Mouse (Mus musculus) limb, embryonic 11.5 days (tissue): ENCODE data around the gene Bud13. TPM values are rescaled to one million over a fixed set of nuclear protein-coding genes. Genes with fewer than 3 reads are reported as not detected.
A peak's percentile ranks its signal among the peaks of the same experiment; 100 is the strongest.

Experiments
- ATAC-seq: fragments of 200-750 bp; cut with Nextera tagmentation; 2 replicates; pipeline ENCODE4 v1.8.0; 2017; ENCODE audit warnings: low read depth; ENCODE audit not compliant: insufficient number of reproducible peaks, low FRiP score, low TSS enrichment
- DNase-seq: peaks from one replicate; pipeline ENCODE4 v3.0.0-alpha.2; 2015; ENCODE audit warnings: low spot score
- H3K27ac ChIP-seq: fragments of 300-500 bp; sonication (generic); replicated peaks from 2 replicates; pipeline ENCODE4 v1.5.1; 2014; ENCODE audit warnings: low read depth, mild to moderate bottlenecking, low read length
- H3K27me3 ChIP-seq: fragments of 300-500 bp; sonication (generic); 2 replicates; pipeline ENCODE4 v1.6.1; 2014; ENCODE audit warnings: mild to moderate bottlenecking, low read length, mixed read lengths; ENCODE audit not compliant: control insufficient read depth, insufficient read depth
- H3K36me3 ChIP-seq: fragments of 300-500 bp; sonication (generic); 2 replicates; pipeline ENCODE4 v1.6.1; 2014; ENCODE audit warnings: mild to moderate bottlenecking, low read length, moderate library complexity, mixed read lengths; ENCODE audit not compliant: control insufficient read depth, insufficient read depth
- H3K4me1 ChIP-seq: fragments of 300-500 bp; sonication (generic); 2 replicates; pipeline ENCODE4 v1.6.1; 2014; ENCODE audit warnings: low read length, mixed read lengths; ENCODE audit not compliant: control insufficient read depth, insufficient read depth
- H3K4me2 ChIP-seq: fragments of 300-500 bp; sonication (generic); 2 replicates; pipeline ENCODE4 v1.6.1; 2014; ENCODE audit warnings: low read depth, mild to moderate bottlenecking, moderate library complexity; ENCODE audit not compliant: severe bottlenecking
- H3K4me3 ChIP-seq: fragments of 300-500 bp; sonication (generic); 2 replicates; pipeline ENCODE4 v1.5.1; 2014; ENCODE audit warnings: low read depth, low read length
- H3K9ac ChIP-seq: fragments of 300-500 bp; sonication (generic); 2 replicates; pipeline ENCODE4 v1.6.1; 2014; ENCODE audit warnings: mild to moderate bottlenecking, low read length
- H3K9me3 ChIP-seq: fragments of 300-500 bp; sonication (generic); 2 replicates; pipeline ENCODE4 v1.6.1; 2016; ENCODE audit warnings: low read length; ENCODE audit not compliant: control insufficient read depth
- WGBS: fragments of 180-500 bp; shearing (Covaris S2); extraction: QIAGEN DNeasy Blood & Tissue Kit; methylation state at CpG from one replicate; pipeline ENCODE4 v1.1.7; 2014; 5-methylcytosine and 5-hydroxymethylcytosine counted together
- polyA plus RNA-seq: library from polyadenylated mRNA; unstranded; fragments of >200 nt; fragmentation: Nextera tagmentation; extraction: Ambion mirVana; gene quantifications from 2 replicates; pipeline ENCODE4 v1.2.1, GENCODE M21; 2014

The Bud13 gene
- polyA plus RNA-seq, 1 experiment from 2014 or later = 38.9 TPM

DNA sequence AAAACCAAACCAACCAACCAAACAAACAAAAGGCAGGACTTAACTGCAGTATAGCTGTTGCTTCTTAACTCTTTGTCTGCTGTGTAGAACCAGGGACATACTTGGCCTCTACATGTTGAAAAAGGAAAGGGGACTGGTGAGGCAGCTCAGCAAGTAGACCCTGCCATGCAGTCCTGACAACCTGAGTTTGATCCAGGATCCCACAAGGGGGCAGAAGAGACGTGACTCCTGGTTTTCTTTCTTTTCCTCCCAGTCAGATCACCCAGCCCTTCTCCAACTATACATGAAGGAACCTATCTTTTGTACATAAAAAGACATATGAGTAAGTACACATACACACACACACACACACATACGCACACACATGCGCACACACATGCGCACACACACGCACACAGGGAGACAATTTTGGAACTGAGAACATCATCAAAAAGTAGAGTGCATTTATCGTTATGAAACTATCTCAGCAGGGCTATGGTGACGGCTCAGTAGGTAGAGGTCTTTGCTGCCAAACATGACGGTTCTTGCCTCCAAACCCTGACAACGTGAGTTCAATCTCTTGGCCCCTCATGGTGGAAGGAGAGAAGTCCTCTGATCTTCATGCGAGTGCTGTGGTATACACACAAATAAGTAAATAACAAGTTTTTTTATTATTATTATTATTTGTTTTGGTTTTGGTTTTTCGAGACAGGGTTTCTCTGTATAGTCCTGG, 44.0 kb downstream of the Bud13 start:
- no peak overlapping the region for H3K4me2 ChIP-seq
- no peak for ATAC-seq
- no peak overlapping the region for H3K9ac ChIP-seq
- no peaks in the 10 kb centered on the region for H3K27me3 ChIP-seq
- H3K4me1 ChIP-seq = peaks cover 8% of the 10 kb centered on the region
- WGBS = 92% methylated on average over 11 of the region's 11 CpGs
- no peak overlapping the region for H3K27ac ChIP-seq
- no peaks in the 10 kb centered on the region for H3K9me3 ChIP-seq
- no peaks in the 10 kb centered on the region for H3K36me3 ChIP-seq
- H3K4me3 ChIP-seq = no peak overlapping the region
- no peak for DNase-seq

DNA sequence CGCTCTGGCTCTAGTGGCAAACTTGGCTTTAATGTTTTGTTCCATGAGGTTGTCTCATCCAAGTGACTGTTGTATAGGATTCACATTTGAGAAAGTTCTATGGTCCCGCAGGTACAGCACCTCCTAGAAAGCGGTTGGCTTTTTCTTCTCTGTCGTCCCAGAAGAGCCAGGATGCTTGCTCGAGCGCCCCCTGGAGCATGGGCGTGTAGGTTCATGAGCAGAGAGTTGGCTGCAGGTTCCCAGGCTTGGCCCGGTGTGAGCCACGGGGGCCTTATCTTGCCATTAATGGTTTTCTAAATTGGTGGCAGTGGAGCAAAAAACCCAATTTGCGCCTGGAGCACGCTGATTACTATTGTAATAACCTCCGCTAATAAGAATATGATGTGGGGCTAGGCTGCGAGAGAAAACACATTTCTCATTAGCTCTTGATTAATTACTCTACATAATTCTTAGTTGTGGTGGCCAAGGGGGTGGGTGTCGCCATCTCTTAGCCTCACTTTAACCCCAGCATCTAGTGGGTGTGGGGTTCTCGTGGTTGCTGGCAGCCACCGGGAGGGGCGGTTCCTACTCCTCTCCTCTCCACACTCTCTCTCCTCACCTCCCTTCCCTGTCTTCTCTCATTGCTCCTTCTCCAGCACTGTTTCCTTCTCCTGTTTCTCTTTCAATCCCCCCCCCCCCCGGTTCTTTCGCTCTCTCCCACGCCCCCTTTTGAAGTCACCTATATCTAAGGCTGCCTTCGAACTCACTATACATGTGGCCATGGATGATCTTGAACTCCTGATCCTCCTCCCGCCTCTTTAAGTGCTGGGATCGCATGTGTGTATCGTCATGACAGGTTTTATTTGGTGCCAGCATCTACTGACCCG, 45.1 kb downstream of the Bud13 start:
- H3K4me2 ChIP-seq = peak overlapping the region; percentile 70
- H3K4me1 ChIP-seq = peaks cover 8% of the 10 kb centered on the region
- no peaks in the 10 kb centered on the region for H3K36me3 ChIP-seq
- no peak overlapping the region for H3K27ac ChIP-seq
- H3K9ac ChIP-seq = peak overlapping the region; percentile 79
- no peak overlapping the region for H3K4me3 ChIP-seq
- WGBS = 59% methylated on average over 25 of the region's 25 CpGs
- H3K9me3 ChIP-seq = no peaks in the 10 kb centered on the region
- H3K27me3 ChIP-seq = no peaks in the 10 kb centered on the region
- no peak for ATAC-seq
- peak; percentile 45 for DNase-seq

DNA sequence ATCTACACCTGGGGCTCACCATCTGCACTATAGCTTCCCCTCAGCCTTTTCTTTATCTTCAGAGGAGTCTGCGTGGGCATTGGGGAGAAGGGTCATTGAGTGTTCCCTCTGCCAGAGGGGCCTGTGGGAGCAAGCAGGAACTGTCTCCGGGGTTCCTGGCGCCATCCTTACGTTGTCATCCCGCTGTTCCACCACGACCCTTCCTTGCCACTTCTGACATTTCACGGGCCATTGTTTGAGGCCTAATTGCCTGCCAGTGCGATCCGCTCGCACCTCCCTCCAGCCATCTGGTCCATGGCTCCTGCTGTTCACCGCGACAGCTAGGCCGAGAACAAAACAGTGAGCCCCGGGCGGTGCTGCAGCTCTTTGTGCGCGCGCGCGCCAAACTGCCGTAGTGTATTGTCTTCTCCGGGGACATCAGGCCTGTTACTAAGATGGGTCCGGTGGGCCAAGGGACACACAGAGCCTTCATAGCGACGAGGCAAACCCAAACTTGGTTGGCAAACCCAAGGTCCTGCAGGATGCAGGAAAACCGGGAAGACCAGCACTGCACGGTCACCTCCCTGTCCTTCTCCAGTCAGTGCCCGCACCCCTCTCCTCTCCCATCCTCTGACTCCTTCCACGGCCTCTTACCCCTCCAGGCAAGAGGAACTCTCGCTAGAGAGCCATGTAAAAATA, 45.9 kb downstream of the Bud13 start:
- Histone ChIP-seq H3K27ac (peak overlapping the region; percentile 63), H3K4me3 (peak overlapping the region; percentile 26), H3K9me3 (no peaks in the 10 kb centered on the region), H3K4me1 (peaks cover 8% of the 10 kb centered on the region), H3K4me2 (peak overlapping the region; percentile 70), H3K36me3 (no peaks in the 10 kb centered on the region), H3K27me3 (no peaks in the 10 kb centered on the region), H3K9ac (peak overlapping the region; percentile 79)
- peak; percentile 80 for DNase-seq
- ATAC-seq = no peak
- 3% methylated on average over 30 of the region's 30 CpGs for WGBS

DNA sequence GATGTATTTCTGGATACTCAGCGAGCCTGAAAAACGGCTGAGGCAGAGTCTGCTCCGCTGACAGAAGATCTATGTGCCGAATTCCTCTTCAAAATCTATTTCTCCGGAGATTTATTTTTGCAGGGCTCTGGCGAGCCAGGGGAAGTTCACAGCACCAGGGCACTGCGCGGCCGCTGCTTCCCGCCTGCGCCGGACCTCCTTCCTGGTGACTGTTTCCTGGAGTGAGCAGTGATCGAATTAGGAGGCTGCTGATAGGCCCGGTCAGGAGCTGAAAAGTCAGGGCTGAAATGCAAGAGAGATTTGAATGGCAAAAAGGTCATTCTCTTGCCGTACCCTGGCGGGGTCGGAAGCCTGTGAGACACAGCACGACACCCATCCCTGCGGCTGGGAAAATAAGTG, 46.4 kb downstream of the Bud13 start:
- Histone ChIP-seq H3K27ac (peak overlapping the region; percentile 63), H3K36me3 (no peaks in the 10 kb centered on the region), H3K9me3 (no peaks in the 10 kb centered on the region), H3K4me3 (peak overlapping the region; percentile 26), H3K9ac (peak overlapping the region; percentile 79), H3K4me2 (peak overlapping the region; percentile 70), H3K27me3 (no peaks in the 10 kb centered on the region), H3K4me1 (peaks cover 8% of the 10 kb centered on the region)
- DNase-seq (peak; percentile 74), ATAC-seq (no peak)
- under 1% methylated on average over 19 of the region's 19 CpGs for WGBS

DNA sequence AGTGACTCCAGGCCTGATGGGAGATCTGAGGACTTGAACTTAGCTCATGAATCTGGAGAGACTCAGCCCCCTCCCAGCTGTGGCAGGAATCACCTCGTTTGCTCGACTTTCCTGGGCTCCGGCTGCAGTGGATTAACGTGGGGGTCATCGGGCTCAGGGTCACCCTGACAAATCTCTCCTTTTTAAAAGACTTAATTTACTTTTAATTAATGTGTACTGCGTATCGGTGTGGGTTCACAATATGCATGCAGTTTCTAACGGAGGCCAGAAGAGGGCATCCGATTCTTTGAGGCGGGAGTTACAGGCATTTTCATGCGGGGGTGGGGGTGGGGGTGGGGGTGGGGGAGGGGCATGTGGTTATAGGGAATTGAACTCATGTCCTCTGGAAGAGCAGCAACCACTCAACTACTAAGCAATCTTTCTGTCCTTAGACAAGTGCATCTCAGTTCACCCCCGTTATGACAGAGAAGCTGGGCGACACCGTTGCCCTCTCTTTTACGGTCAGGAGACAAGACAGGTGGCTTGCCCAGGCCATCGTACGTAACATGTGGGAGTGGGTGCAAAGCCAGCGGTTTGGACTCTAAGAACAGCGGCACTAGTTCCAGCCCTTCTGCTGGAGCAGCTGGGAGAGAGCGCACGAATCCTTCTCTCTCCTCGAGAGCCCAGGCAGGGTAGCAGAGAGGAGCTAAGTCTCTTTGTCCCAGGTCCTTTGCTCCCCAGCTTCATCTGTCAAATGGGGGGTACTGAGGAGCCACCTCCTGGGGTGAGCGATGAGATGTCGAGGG, 47.2 kb downstream of the Bud13 start:
- H3K4me3 ChIP-seq = no peak overlapping the region
- H3K9ac ChIP-seq = no peak overlapping the region
- no peak overlapping the region for H3K27ac ChIP-seq
- H3K36me3 ChIP-seq = no peaks in the 10 kb centered on the region
- 8% methylated on average over 24 of the region's 24 CpGs for WGBS
- ATAC-seq (no peak), DNase-seq (no peak)
- peak overlapping the region; percentile 70; the same call in 1 of the 2 replicates for H3K4me2 ChIP-seq
- 0 out of 2 replicates have a peak, but pooled peaks cover 2% of the 10 kb centered on the region for H3K27me3 ChIP-seq
- peaks cover 11% of the 10 kb centered on the region for H3K4me1 ChIP-seq
- no peaks in the 10 kb centered on the region for H3K9me3 ChIP-seq

DNA sequence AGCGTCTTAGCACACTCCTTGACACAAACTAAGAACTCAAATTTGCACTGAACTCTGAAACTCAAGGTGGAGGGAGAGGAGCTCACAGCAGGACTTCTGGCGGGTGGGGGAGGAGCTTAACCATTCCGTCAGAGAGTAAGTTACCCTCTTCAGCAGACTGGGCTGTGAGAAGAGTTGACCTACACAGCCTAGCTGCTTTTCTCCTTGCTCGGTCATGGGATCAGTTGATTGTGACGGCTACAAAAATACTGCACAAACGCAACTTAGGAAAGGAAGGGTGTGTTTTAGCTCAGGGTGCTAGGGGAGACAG, 47.7 kb downstream of the Bud13 start:
- no peak for DNase-seq
- WGBS = 44% methylated on average over 6 of the region's 6 CpGs

DNA sequence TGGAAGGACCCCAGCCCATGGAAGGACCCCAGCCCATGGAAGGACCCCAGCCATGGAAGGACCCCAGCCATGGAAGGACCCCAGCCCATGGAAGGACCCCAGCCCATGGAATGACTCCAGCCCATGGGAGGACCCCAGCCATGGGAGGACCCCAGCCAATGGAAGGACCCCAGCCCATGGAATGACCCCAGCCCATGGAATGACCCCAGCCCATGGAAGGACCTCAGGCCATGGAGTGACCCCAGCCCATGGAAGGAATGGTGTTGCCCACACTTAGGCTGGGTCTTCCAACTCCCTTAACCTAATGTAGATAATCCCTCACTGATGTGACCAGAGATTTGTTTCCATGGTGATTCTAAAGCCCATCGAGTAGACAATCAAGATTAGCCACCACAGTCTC, 48.5 kb downstream of the Bud13 start:
- Histone ChIP-seq H3K27me3 (0 out of 2 replicates have a peak, but pooled peaks cover 2% of the 10 kb centered on the region), H3K9me3 (no peaks in the 10 kb centered on the region), H3K4me3 (no peak overlapping the region), H3K4me1 (peaks cover 11% of the 10 kb centered on the region), H3K4me2 (no peak overlapping the region), H3K9ac (no peak overlapping the region), H3K36me3 (no peaks in the 10 kb centered on the region), H3K27ac (no peak overlapping the region)
- WGBS = 87% methylated on average over 1 of the region's 1 CpGs
- ATAC-seq = no peak
- DNase-seq = no peak

More for the DNA sequence above, 47.7 kb downstream of the Bud13 start:
- ATAC-seq = no peak
- Histone ChIP-seq H3K4me1 (peaks cover 11% of the 10 kb centered on the region), H3K4me3 (no peak overlapping the region), H3K9ac (no peak overlapping the region), H3K27ac (no peak overlapping the region), H3K36me3 (no peaks in the 10 kb centered on the region), H3K9me3 (no peaks in the 10 kb centered on the region), H3K4me2 (no peak overlapping the region), H3K27me3 (0 out of 2 replicates have a peak, but pooled peaks cover 2% of the 10 kb centered on the region)
